Mouse (Mus musculus) CH12.LX (cell line): ENCODE results near the gene Stk24. TPM values are rescaled to one million over a fixed set of nuclear protein-coding genes. Genes with fewer than 3 reads are reported as not detected.
A peak's percentile ranks its signal among the peaks of the same experiment; 100 is the strongest.

ENCODE experiments used
- DNase-seq: peaks from one replicate; pipeline ENCODE4 v3.0.0-alpha.2; 2013; ENCODE audit errors: extremely low read depth
- H3K27ac ChIP-seq: 2 replicates; pipeline ENCODE4 v1.5.1; 2012; ENCODE audit warnings: low read depth, mild to moderate bottlenecking, control low read depth, moderate library complexity; ENCODE audit not compliant: insufficient read depth
- H3K27me3 ChIP-seq: replicated peaks from 2 replicates; pipeline ENCODE3; 2012; ENCODE audit warnings: inconsistent platforms
- H3K36me3 ChIP-seq, 2 experiments: replicated peaks in 1 of 2; 2 replicates each; pipeline versions ENCODE3 to v1.6.1; 2012; ENCODE audit warnings: inconsistent platforms in 1 of 2, low read length in 1 of 2, mild to moderate bottlenecking in 1 of 2, mixed read lengths in 1 of 2, moderate library complexity in 1 of 2; ENCODE audit not compliant: control insufficient read depth in 1 of 2, insufficient read depth in 1 of 2
- H3K4me1 ChIP-seq, 2 experiments: 2 replicates each; pipeline ENCODE4 v1.6.1; 2012; ENCODE audit warnings: inconsistent platforms in 1 of 2, moderate library complexity in 1 of 2; ENCODE audit not compliant: insufficient read depth in 2 of 2, control insufficient read depth in 1 of 2
- H3K4me2 ChIP-seq: 2 replicates; pipeline ENCODE4 v1.6.1; 2012; ENCODE audit warnings: low read depth, mild to moderate bottlenecking, control low read depth; ENCODE audit not compliant: poor library complexity, insufficient read depth, severe bottlenecking
- H3K4me3 ChIP-seq, 3 experiments: fragments of 150-350 bp in 1 of 3; sonication (generic) in 1 of 3; replicated peaks in 1 of 3; 2 replicates each; pipeline versions ENCODE3 to v1.5.1; 2011 to 2012; ENCODE audit warnings: low read depth in 2 of 3, low read length in 2 of 3, mild to moderate bottlenecking in 2 of 3, moderate library complexity in 2 of 3, control low read depth in 1 of 3, improper control_type of control experiment in 1 of 3, inconsistent platforms in 1 of 3, mixed read lengths in 1 of 3; ENCODE audit not compliant: poor library complexity in 1 of 3
- H3K79me2 ChIP-seq: replicated peaks from 2 replicates; pipeline ENCODE4 v1.6.1; 2012; ENCODE audit warnings: mild to moderate bottlenecking, moderate library complexity; ENCODE audit not compliant: control insufficient read depth, poor library complexity, insufficient read depth, severe bottlenecking; ENCODE audit errors: extremely low read depth
- H3K9ac ChIP-seq: 2 replicates; pipeline ENCODE4 v1.6.1; 2012; ENCODE audit warnings: low read depth, mild to moderate bottlenecking, control low read depth, moderate library complexity; ENCODE audit not compliant: insufficient read depth
- H3K9me3 ChIP-seq: replicated peaks from 2 replicates; pipeline ENCODE3; 2012; ENCODE audit warnings: low read length, inconsistent platforms, mixed read lengths
- CHD1 ChIP-seq: IDR thresholded peaks from 2 replicates; pipeline ENCODE4 v1.6.1; 2012; ENCODE audit warnings: low read depth, low read length, improper control_type of control experiment, inconsistent platforms
- CTCF ChIP-seq, 2 experiments: IDR thresholded peaks in 1 of 2; conservative IDR thresholded peaks in 1 of 2; 2 replicates each; pipeline ENCODE4 v1.5.1; 2011 to 2012; ENCODE audit warnings: low read depth in 2 of 2, low read length in 2 of 2, improper control_type of control experiment in 1 of 2, inconsistent platforms in 1 of 2, mild to moderate bottlenecking in 1 of 2, moderate library complexity in 1 of 2
- ELF1 ChIP-seq: IDR thresholded peaks from 2 replicates; pipeline ENCODE4 v1.6.1; 2014; ENCODE audit warnings: low read depth, mild to moderate bottlenecking, inconsistent platforms, low read length, improper control_type of control experiment
- EP300 ChIP-seq: IDR thresholded peaks from 2 replicates; pipeline ENCODE4 v1.6.1; 2011; ENCODE audit warnings: low read length, improper control_type of control experiment
- GABPA ChIP-seq: IDR thresholded peaks from 2 replicates; pipeline ENCODE4 v1.6.1; 2012; ENCODE audit warnings: low read depth, low read length, improper control_type of control experiment, inconsistent platforms; ENCODE audit not compliant: insufficient replicate concordance
- HCFC1 ChIP-seq: IDR thresholded peaks from 2 replicates; pipeline ENCODE4 v1.6.1; 2012; ENCODE audit warnings: low read depth, mild to moderate bottlenecking, inconsistent platforms, low read length, improper control_type of control experiment
- IRF4 ChIP-seq: IDR thresholded peaks from 2 replicates; pipeline ENCODE4 v1.6.1; 2014; ENCODE audit warnings: low read depth, mild to moderate bottlenecking, inconsistent platforms, low read length, improper control_type of control experiment
- JUND ChIP-seq: conservative IDR thresholded peaks from 2 replicates; pipeline ENCODE4 v1.6.1; 2011; ENCODE audit warnings: low read depth, low read length, improper control_type of control experiment
- MAZ ChIP-seq: IDR thresholded peaks from 2 replicates; pipeline ENCODE4 v1.6.1; 2012; ENCODE audit warnings: low read depth, mild to moderate bottlenecking, inconsistent platforms, low read length, improper control_type of control experiment, moderate library complexity
- NELFE ChIP-seq: IDR thresholded peaks from 2 replicates; pipeline ENCODE4 v1.6.1; 2011; ENCODE audit warnings: low read depth, low read length, improper control_type of control experiment
- PAX5 ChIP-seq: IDR thresholded peaks from 2 replicates; pipeline ENCODE4 v1.6.1; 2012; ENCODE audit warnings: low read length, inconsistent platforms, mixed read lengths
- POLR2A ChIP-seq: IDR thresholded peaks from 2 replicates; pipeline ENCODE4 v1.6.1; 2011; ENCODE audit warnings: low read depth, mild to moderate bottlenecking, improper control_type of control experiment, low read length
- RAD21 ChIP-seq: IDR thresholded peaks from 2 replicates; pipeline ENCODE4 v1.6.1; 2011; ENCODE audit warnings: low read depth, mild to moderate bottlenecking, low read length, improper control_type of control experiment, moderate library complexity
- USF1 ChIP-seq: IDR thresholded peaks from 2 replicates; pipeline ENCODE4 v1.6.1; 2014; ENCODE audit warnings: low read depth, mild to moderate bottlenecking, inconsistent platforms, low read length, improper control_type of control experiment
- ZC3H11A ChIP-seq: IDR thresholded peaks from 2 replicates; pipeline ENCODE4 v1.6.1; 2012; ENCODE audit warnings: low read depth, mild to moderate bottlenecking, inconsistent platforms, low read length, improper control_type of control experiment
- ZKSCAN1 ChIP-seq: IDR thresholded peaks from 2 replicates; pipeline ENCODE4 v1.6.1; 2012; ENCODE audit warnings: low read depth, inconsistent platforms, low read length, improper control_type of control experiment, borderline replicate concordance
- ZMIZ1 ChIP-seq: IDR thresholded peaks from 2 replicates; pipeline ENCODE4 v1.6.1; 2012; ENCODE audit warnings: low read depth, mild to moderate bottlenecking, inconsistent platforms, low read length, improper control_type of control experiment
- dilution Hi-C: fragments of 300-500 bp; cut with MboI; formaldehyde crosslinking; loops from 2 replicates; pipeline ENCODE4 v1.14.3; 2020; ENCODE audit warnings: low sequenced_read_pairs; ENCODE audit not compliant: extremely low pct_unique_long_range_greater_than_20kb, extremely low pct_ligation_motif_present
- in situ Hi-C: fragments of 300-500 bp; cut with MboI; formaldehyde crosslinking; loops from 3 replicates; pipeline ENCODE4 v1.14.3; 2019; ENCODE audit warnings: low sequenced_read_pairs, low pct_ligation_motif_present, low pct_unique_long_range_greater_than_20kb, mixed read lengths
- polyA plus RNA-seq: library from polyadenylated mRNA; unstranded; fragments of >175 nt; gene quantifications from 2 replicates; pipeline ENCODE4 v1.2.1, GENCODE M21; 2012; ENCODE audit warnings: low read depth; ENCODE audit not compliant: insufficient read length
- total RNA-seq, 2 experiments: library from RNA; depleted of rRNA; stranded (reverse); fragments of 300-350 nt in 1 of 2; fragments of >200 nt in 1 of 2; gene quantifications; 2 replicates each; pipeline ENCODE4 v1.2.3; 2012 to 2014

The Stk24 gene
- total and polyA plus RNA-seq, 3 experiments: 35.5 to 96.7 (median 52.7) TPM

DNA sequence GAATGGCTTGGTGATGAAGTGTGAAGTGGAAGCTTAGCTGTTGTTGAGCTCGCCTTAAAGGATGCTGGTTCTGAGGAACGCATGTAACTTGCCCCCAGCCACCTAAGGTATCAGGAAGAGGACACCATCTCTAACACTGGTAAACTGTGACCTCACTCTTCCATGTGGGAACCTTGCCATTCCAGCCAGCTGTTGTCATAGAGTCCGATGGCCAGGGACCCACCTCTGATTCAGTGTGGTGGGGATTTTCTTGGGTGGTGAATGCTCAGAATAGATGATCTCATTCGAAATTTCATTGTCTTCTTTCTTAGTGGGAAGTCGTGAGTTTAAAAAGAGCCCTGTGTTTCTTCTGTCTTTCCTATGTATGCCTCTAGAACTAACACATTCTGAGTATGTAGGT, 128.7 kb downstream of the Stk24 start:
- in situ Hi-C loops (no loop called here), dilution Hi-C loops (no loop called here)
- peaks cover 11 to 33% of the 10 kb centered on the region in 2 experiments for H3K4me1 ChIP-seq
- H3K4me2 ChIP-seq: no peak overlapping the region
- H3K36me3 ChIP-seq: peaks cover 0 to 51% of the 10 kb centered on the region in 2 experiments
- no peak overlapping the region for H3K9ac ChIP-seq
- no peaks in the 10 kb centered on the region for H3K79me2 ChIP-seq
- no peak overlapping the region for H3K4me3 ChIP-seq
- no peaks in the 10 kb centered on the region for H3K27me3 ChIP-seq
- no peak overlapping the region for H3K27ac ChIP-seq
- H3K9me3 ChIP-seq: no peaks in the 10 kb centered on the region
- TF ChIP-seq HCFC1: no peak
- TF ChIP-seq RAD21: no peak
- TF ChIP-seq EP300: no peak
- TF ChIP-seq MAZ: no peak
- no peak for TF ChIP-seq ZKSCAN1
- no peak for TF ChIP-seq ZC3H11A
- TF ChIP-seq PAX5: no peak
- no peak for TF ChIP-seq CTCF (conservative IDR thresholded peaks at IDR 0.05 in 1 of 2, IDR thresholded peaks at IDR 0.05 in 1 of 2; ENCODE audit: low read depth in 2 of 2, low read length in 2 of 2)
- TF ChIP-seq IRF4: no peak
- no peak for TF ChIP-seq ELF1
- TF ChIP-seq GABPA: no peak
- no peak for TF ChIP-seq ZMIZ1
- no peak for TF ChIP-seq USF1
- TF ChIP-seq JUND: no peak
- TF ChIP-seq CHD1: no peak
- no peak for TF ChIP-seq POLR2A
- TF ChIP-seq NELFE: no peak
- no peak for DNase-seq

DNA sequence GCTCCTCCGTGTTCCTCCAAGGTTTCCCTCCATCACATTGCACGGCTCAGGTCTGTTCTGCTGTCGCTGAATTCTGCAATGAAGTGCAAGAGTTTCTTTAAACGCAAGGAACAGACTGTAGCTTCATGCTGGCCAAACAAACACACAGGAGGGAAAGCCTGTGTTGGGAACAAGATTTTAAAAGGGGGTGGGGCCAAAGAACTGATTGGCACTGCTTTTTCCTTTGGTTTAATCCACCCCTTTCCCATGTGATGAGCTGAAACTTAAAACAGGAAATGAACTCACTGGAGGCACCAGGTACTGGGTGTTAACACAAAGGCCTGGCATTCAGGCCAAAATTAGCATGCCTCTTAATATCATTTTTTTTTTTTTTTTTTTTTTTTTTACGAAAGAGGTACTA, 131.5 kb downstream of the Stk24 start:
- no peak for TF ChIP-seq POLR2A
- no peak for TF ChIP-seq USF1
- TF ChIP-seq CTCF (conservative IDR thresholded peaks at IDR 0.05 in 1 of 2, IDR thresholded peaks at IDR 0.05 in 1 of 2; ENCODE audit: low read depth in 2 of 2, low read length in 2 of 2): no peak
- in situ Hi-C loops: loop anchor here (10.0 kb wide), 1 partner anchor 414 kb away; no protein-coding TSS in a partner anchor

More for the DNA sequence above, 131.5 kb downstream of the Stk24 start:
- Histone ChIP-seq H3K9ac (no peak overlapping the region), H3K79me2 (no peaks in the 10 kb centered on the region), H3K27me3 (no peaks in the 10 kb centered on the region), H3K27ac (no peak overlapping the region), H3K4me1 (peaks cover 11 to 44% of the 10 kb centered on the region in 2 experiments), H3K9me3 (no peaks in the 10 kb centered on the region), H3K4me2 (0 out of 2 replicates have a peak overlapping the region, but pooled peaks have one; percentile 16), H3K4me3 (no peak overlapping the region), H3K36me3 (peaks cover 0 to 44% of the 10 kb centered on the region in 2 experiments)
- no peak for DNase-seq
- dilution Hi-C loops: no loop called here
